ENCODE assay signal across 9 mouse cellular contexts in the genomic region with DNA sequence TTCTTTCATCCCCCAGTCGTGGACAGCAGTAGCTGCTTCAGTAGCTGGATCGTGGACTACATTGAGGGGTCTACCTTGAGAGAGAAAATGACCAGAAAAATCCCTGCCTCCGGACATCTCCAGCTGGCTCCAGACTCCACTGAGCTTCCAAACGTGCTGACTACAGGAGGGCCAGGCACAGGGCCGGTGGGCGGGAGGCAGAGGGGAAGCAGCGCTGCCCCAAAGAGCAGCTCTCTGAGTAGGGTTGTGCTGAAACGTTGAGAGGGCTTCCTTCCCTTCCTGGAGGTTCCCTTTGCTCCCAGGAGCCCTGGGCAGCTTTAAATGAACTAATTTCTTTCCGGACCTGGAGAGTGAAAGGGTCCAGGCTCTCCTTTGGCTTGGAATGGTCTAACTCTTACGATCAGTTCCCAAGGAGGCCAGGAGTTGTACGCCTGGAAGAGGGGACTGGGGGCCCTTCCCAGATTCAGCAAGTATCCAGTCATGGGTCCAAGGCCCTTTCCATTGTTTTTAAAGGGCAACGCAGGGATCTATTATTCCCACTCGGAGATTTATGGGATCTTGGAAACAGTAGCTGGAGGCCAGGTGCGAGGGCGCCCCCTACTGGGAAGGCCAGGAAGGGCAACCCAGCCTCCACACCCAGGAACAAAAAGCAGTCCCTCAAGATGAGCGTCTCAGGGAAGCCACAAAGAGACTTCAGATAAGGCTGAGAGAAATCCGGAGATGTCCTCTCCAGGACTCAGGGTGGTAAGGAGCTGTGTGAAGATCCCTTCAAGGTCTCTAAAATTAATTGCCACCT.
A peak's percentile ranks its signal among the peaks of the same experiment; 100 is the strongest.
DNase-seq lines count a peak whose midpoint lies in the region; ATAC-seq lines count a peak whose summit lies in the region.
"Had no signal": no experiment of that assay in that cellular context is flagged by ENCODE, and none has a peak within 500 bp of the region (broad histone marks: within the 10 kb centered on the region; RNA-seq: fewer than 3 reads in every experiment).

No protein-coding gene starts in this region.

- 7% methylated on average over 17 of the region's 17 CpGs for WGBS in embryonic facial prominence, embryonic 11.5 days

- peaks cover 3% of the 10 kb centered on the region; the same call in 1 of the 2 replicates for H3K4me1 ChIP-seq in embryonic facial prominence, embryonic 11.5 days (ENCODE audit: control insufficient read depth, insufficient read depth, low read length)

- peak; percentile 29 for DNase-seq in CD4-positive, CD25-positive, alpha-beta regulatory T cell, adult 2 months (ENCODE audit: low read depth, low spot score)
- peak; percentile 17 for DNase-seq in thymus, postnatal 14 days
- DNase-seq in thymus, adult 18-20 months = no peak
- peak; percentile 61 for DNase-seq in embryonic facial prominence, embryonic 11.5 days (ENCODE audit: low spot score)
- peak; percentile 68 for DNase-seq in kidney, postnatal 10 days
- peak; percentile 16 to 25 for DNase-seq in lung, adult 18-20 months
- DNase-seq in splenic B cell, adult 2 months (ENCODE audit: low read depth, low spot score) = peak; percentile 10

- peaks cover 8% of the 10 kb centered on the region; the same call in 1 of the 2 replicates for H3K27me3 ChIP-seq in embryonic facial prominence, embryonic 11.5 days (ENCODE audit: control insufficient read depth, insufficient read depth, low read length)
- no peaks in the 10 kb centered on the region for H3K27me3 ChIP-seq in splenic B cell, adult 2 months (ENCODE audit: control insufficient read depth, insufficient read depth, low read length, poor library complexity, severe bottlenecking)

- no peaks in the 10 kb centered on the region for H3K36me3 ChIP-seq in embryonic facial prominence, embryonic 11.5 days (replicated peaks; ENCODE audit: control insufficient read depth, insufficient read depth, low read depth, low read length)
- H3K36me3 ChIP-seq in splenic B cell, adult 2 months (ENCODE audit: control insufficient read depth, insufficient read depth, low read length, poor library complexity, severe bottlenecking) = no peaks in the 10 kb centered on the region
- H3K36me3 ChIP-seq: midbrain, embryonic 12.5 days had no signal

- ATAC-seq in CD4-positive, CD25-positive, alpha-beta regulatory T cell, adult 4 months = no peak
- ATAC-seq in embryonic facial prominence, embryonic 11.5 days (replicated peaks; ENCODE audit: insufficient number of reproducible peaks, low FRiP score, low TSS enrichment, low read depth) = no peak; the same call in 1 of the 2 replicates

- H3K27ac ChIP-seq in embryonic facial prominence, embryonic 11.5 days (replicated peaks; ENCODE audit: low read depth, low read length) = no peak overlapping the region
- H3K27ac ChIP-seq: midbrain, embryonic 12.5 days had no signal

- H3K4me3 ChIP-seq in embryonic facial prominence, embryonic 11.5 days (ENCODE audit: low read depth, low read length) = no peak overlapping the region
- H3K4me3 ChIP-seq: midbrain, embryonic 12.5 days had no signal

- H3K9me3 ChIP-seq in embryonic facial prominence, embryonic 11.5 days (replicated peaks; ENCODE audit: control insufficient read depth, low read length) = no peaks in the 10 kb centered on the region
- H3K9me3 ChIP-seq: midbrain, embryonic 12.5 days had no signal

- H3K9ac ChIP-seq in embryonic facial prominence, embryonic 11.5 days (replicated peaks; ENCODE audit: low read length) = no peak overlapping the region
- H3K9ac ChIP-seq: midbrain, embryonic 12.5 days had no signal

- H3K4me2 ChIP-seq in embryonic facial prominence, embryonic 11.5 days (ENCODE audit: low read depth, low read length) = no peak overlapping the region
- H3K4me2 ChIP-seq: midbrain, embryonic 12.5 days had no signal

Comparison
In these comparisons a context has a peak if more than half of its experiments do, and no peak if none do; other contexts are left out.
1. DNase-seq: peak in CD4-positive, CD25-positive, alpha-beta regulatory T cell, adult 2 months (single experiment), thymus, postnatal 14 days (single experiment), embryonic facial prominence, embryonic 11.5 days (single experiment), kidney, postnatal 10 days (single experiment), lung, adult 18-20 months (2 of 2) and splenic B cell, adult 2 months (single experiment); none in thymus, adult 18-20 months (0 of 2).